ENCODE assay signal across 15 mouse cellular contexts in the genomic region with DNA sequence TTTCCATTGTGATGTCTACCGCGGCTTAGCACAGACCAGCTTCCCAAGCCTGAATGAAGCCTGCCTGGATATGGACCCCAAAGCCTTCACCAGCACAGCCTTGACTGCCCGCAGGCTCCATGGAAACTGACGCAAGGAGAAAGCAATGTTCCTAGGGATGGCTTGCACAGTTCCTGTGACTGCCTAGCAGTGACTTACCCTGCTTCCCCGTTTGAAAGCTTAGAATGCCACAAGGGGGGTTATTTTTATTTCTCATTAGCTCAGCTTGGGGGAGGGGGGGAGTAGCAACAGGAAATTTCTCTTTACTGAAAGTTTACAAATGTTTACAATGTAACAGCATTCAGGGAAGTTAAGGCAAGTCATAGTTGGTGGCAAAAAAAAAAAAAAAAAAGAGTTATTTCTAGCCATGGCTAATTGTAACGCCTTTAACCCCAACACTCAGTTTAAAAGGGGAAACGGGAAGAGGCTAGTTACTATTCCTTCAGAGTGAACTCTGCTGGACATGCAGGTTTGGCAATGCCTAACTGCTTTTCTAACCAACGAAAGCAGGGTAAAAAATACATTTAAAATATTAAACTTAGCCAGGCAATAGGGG. TPM values are rescaled to one million over a fixed set of nuclear protein-coding genes. Genes with fewer than 3 reads are reported as not detected.
DNase-seq lines count a peak whose midpoint lies in the region; ATAC-seq lines count a peak whose summit lies in the region.
"Had no signal": no experiment of that assay in that cellular context is flagged by ENCODE, and none has a peak within 500 bp of the region (broad histone marks: within the 10 kb centered on the region; RNA-seq: fewer than 3 reads in every experiment).

No protein-coding gene starts in this region.

- no peaks in the 10 kb centered on the region for H3K27me3 ChIP-seq in lung, embryonic 16.5 days (ENCODE audit: control insufficient read depth, insufficient read depth, low read depth, low read length)
- H3K27me3 ChIP-seq in splenic B cell, adult 2 months (ENCODE audit: control insufficient read depth, insufficient read depth, low read length, poor library complexity, severe bottlenecking), result no peaks in the 10 kb centered on the region
- H3K27me3 ChIP-seq in forebrain, embryonic 14.5 days (replicated peaks; ENCODE audit: control insufficient read depth, insufficient read depth, low read length), result no peaks in the 10 kb centered on the region
- H3K27me3 ChIP-seq: hindbrain, embryonic 12.5 days; intestine, embryonic 15.5 days; kidney, embryonic 15.5 days; limb, embryonic 15.5 days had no signal

- H3K4me3 ChIP-seq in lung, embryonic 16.5 days (ENCODE audit: low read length), result no peak overlapping the region
- H3K4me3 ChIP-seq in forebrain, embryonic 14.5 days (ENCODE audit: low read depth, low read length), result no peak overlapping the region
- H3K4me3 ChIP-seq: heart, adult 2 months; hindbrain, embryonic 12.5 days; intestine, embryonic 15.5 days; kidney, embryonic 15.5 days; limb, embryonic 15.5 days had no signal

- H3K4me2 ChIP-seq in lung, embryonic 16.5 days (ENCODE audit: low read depth, low read length), result 0 out of 2 replicates have a peak overlapping the region, but pooled peaks have one; percentile 10
- H3K4me2 ChIP-seq in forebrain, embryonic 14.5 days (ENCODE audit: low read length), result no peak overlapping the region
- H3K4me2 ChIP-seq: hindbrain, embryonic 12.5 days; intestine, embryonic 15.5 days; kidney, embryonic 15.5 days; limb, embryonic 15.5 days had no signal

- H3K27ac ChIP-seq in lung, embryonic 16.5 days (ENCODE audit: low read length), result no peak overlapping the region; the same call in 1 of the 2 replicates
- no peak overlapping the region for H3K27ac ChIP-seq in forebrain, embryonic 14.5 days (ENCODE audit: low read depth, low read length)
- H3K27ac ChIP-seq: heart, adult 2 months; hindbrain, embryonic 12.5 days; intestine, embryonic 15.5 days had no signal

- H3K9ac ChIP-seq in lung, embryonic 16.5 days (ENCODE audit: low read length), result no peak overlapping the region
- no peak overlapping the region for H3K9ac ChIP-seq in forebrain, embryonic 14.5 days (ENCODE audit: low read length)
- H3K9ac ChIP-seq: hindbrain, embryonic 12.5 days; intestine, embryonic 15.5 days; kidney, embryonic 15.5 days; limb, embryonic 15.5 days had no signal

- no peak for ATAC-seq in lung, embryonic 16.5 days (ENCODE audit: low read depth)
- peak; percentile 82 for ATAC-seq in granulocyte monocyte progenitor cell, adult 5-6 weeks (replicated peaks; ENCODE audit: poor library complexity, severe bottlenecking)
- ATAC-seq in forebrain, embryonic 14.5 days, result no peak
- ATAC-seq: CD4-positive, CD25-positive, alpha-beta regulatory T cell, adult 4 months; intestine, embryonic 15.5 days had no signal

- no peaks in the 10 kb centered on the region for H3K9me3 ChIP-seq in lung, embryonic 16.5 days (ENCODE audit: control insufficient read depth, low read length)
- no peaks in the 10 kb centered on the region for H3K9me3 ChIP-seq in forebrain, embryonic 14.5 days (replicated peaks; ENCODE audit: control insufficient read depth, low read length)
- H3K9me3 ChIP-seq: hindbrain, embryonic 12.5 days; intestine, embryonic 15.5 days; kidney, embryonic 15.5 days; limb, embryonic 15.5 days had no signal

- no peaks in the 10 kb centered on the region for H3K36me3 ChIP-seq in lung, embryonic 16.5 days (ENCODE audit: control insufficient read depth, insufficient read depth, low read length)
- no peaks in the 10 kb centered on the region for H3K36me3 ChIP-seq in splenic B cell, adult 2 months (ENCODE audit: control insufficient read depth, insufficient read depth, low read length, poor library complexity, severe bottlenecking)
- no peaks in the 10 kb centered on the region for H3K36me3 ChIP-seq in forebrain, embryonic 14.5 days (ENCODE audit: control insufficient read depth, insufficient read depth, low read length)
- H3K36me3 ChIP-seq: hindbrain, embryonic 12.5 days; intestine, embryonic 15.5 days; kidney, embryonic 15.5 days; limb, embryonic 15.5 days had no signal

- no peak for DNase-seq in lung, postnatal 14 days
- peak; percentile 26 for DNase-seq in brain, adult 2 months (ENCODE audit: low read depth, low spot score)
- DNase-seq in splenic B cell, adult 2 months (ENCODE audit: low read depth, low spot score), result peak; percentile 8
- no peak for DNase-seq in forebrain, embryonic 14.5 days (ENCODE audit: low spot score)
- no peak for DNase-seq in cerebellum, postnatal 14 days
- DNase-seq: cerebellum, postnatal 36 days; heart, adult 2 months; right cerebral cortex, adult 18-20 months had no signal

- 70% methylated on average over 8 of the region's 8 CpGs for WGBS in lung, embryonic 16.5 days
- WGBS in forebrain, embryonic 14.5 days, result 81% methylated on average over 8 of the region's 8 CpGs

- peaks cover 6% of the 10 kb centered on the region; the same call in 1 of the 2 replicates for H3K4me1 ChIP-seq in lung, embryonic 16.5 days (replicated peaks; ENCODE audit: control insufficient read depth, insufficient read depth, low read length)
- no peaks in the 10 kb centered on the region for H3K4me1 ChIP-seq in forebrain, embryonic 14.5 days (ENCODE audit: control insufficient read depth, insufficient read depth, low read length)

RNA-seq across cellular contexts. Expression of a gene that starts 56.1 kb away (rescaled TPM):
- polyA plus RNA-seq in lung, embryonic 16.5 days (2015; fragmentation: Nextera tagmentation; extraction: Ambion mirVana), result 0.08 TPM in 1 of 2 replicates, not detected in the other
- 0.67 TPM in 1 of 2 replicates, not detected in the other for total RNA-seq in granulocyte monocyte progenitor cell, adult 5-6 weeks (2014; fragmentation: Nextera tagmentation)
- not detected in 2 replicates for total RNA-seq in granulocyte monocyte progenitor cell, adult 5-6 weeks (2017)
- polyA plus RNA-seq in forebrain, embryonic 14.5 days (2014; fragmentation: Nextera tagmentation; extraction: Ambion mirVana), result 2.6 and 3.6 TPM in 2 replicates

Comparison
In these comparisons a context has a peak if more than half of its experiments do, and no peak if none do; other contexts are left out.
1. DNase-seq: peak in brain, adult 2 months (single experiment) and splenic B cell, adult 2 months (single experiment); none in lung, postnatal 14 days (single experiment), forebrain, embryonic 14.5 days (single experiment) and cerebellum, postnatal 14 days (0 of 2).